Mouse (Mus musculus) lung, adult 2 months (tissue): ENCODE results near the gene Sugp2.

Experiments used
- CTCF ChIP-seq: fragments of 200-500 bp; IDR thresholded peaks from 2 replicates; pipeline ENCODE4 v1.5.1; 2011; ENCODE audit warnings: mild to moderate bottlenecking, low read length, control low read depth; ENCODE audit not compliant: insufficient read depth
- POLR2A ChIP-seq: fragments of 200-500 bp; IDR thresholded peaks from 2 replicates; pipeline ENCODE4 v1.6.1; 2011; ENCODE audit warnings: low read depth, mild to moderate bottlenecking, control low read depth, low read length, borderline replicate concordance; ENCODE audit errors: extremely low read depth

DNA sequence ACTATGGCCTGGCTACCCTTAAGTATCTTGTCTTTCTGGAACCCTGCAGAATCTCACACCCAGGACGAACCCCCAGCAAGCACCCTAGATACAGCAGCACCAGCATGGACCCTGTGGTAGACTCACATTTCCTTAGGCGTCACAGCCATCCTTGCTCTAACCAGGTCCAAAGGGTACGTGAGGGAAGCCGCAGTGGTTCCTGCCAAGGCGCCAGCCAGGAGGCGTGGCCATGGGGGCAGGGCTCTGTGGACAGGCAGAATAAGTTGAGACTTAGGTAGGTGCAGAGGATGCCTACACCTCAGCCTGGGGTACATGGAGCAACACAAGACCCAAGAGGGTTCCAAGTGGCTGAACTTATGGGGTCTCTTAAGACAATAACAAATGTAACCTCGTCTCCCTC lies 45.3 kb upstream of the Sugp2 start:
- no peak for TF ChIP-seq CTCF
- TF ChIP-seq POLR2A: no peak
